Mouse (Mus musculus) neural tube, embryonic 13.5 days (tissue): ENCODE results near the gene Cdc14b. TPM values are rescaled to one million over a fixed set of nuclear protein-coding genes. Genes with fewer than 3 reads are reported as not detected.

Experiments
- ATAC-seq: fragments of 200-750 bp; cut with Nextera tagmentation; 2 replicates; pipeline ENCODE4 v1.8.0; 2017; ENCODE audit warnings: low read depth, mild to moderate bottlenecking, moderate TSS enrichment, moderate library complexity
- H3K27ac ChIP-seq: fragments of 300-500 bp; sonication (generic); replicated peaks from 2 replicates; pipeline ENCODE4 v1.5.1; 2015; ENCODE audit warnings: moderate library complexity, mild to moderate bottlenecking, inconsistent platforms
- H3K27me3 ChIP-seq: fragments of 300-500 bp; sonication (generic); 2 replicates; pipeline ENCODE4 v1.6.1; 2015; ENCODE audit warnings: mild to moderate bottlenecking, inconsistent platforms
- H3K36me3 ChIP-seq: fragments of 300-500 bp; sonication (generic); 2 replicates; pipeline ENCODE4 v1.6.1; 2015; ENCODE audit warnings: mild to moderate bottlenecking, inconsistent platforms
- H3K4me1 ChIP-seq: fragments of 300-500 bp; sonication (generic); replicated peaks from 2 replicates; pipeline ENCODE4 v1.6.1; 2015; ENCODE audit warnings: inconsistent platforms
- H3K4me2 ChIP-seq: fragments of 300-500 bp; sonication (generic); 2 replicates; pipeline ENCODE4 v1.6.1; 2015; ENCODE audit warnings: inconsistent platforms, mild to moderate bottlenecking, moderate library complexity
- H3K4me3 ChIP-seq: fragments of 300-500 bp; sonication (generic); 2 replicates; pipeline ENCODE4 v1.5.1; 2015; ENCODE audit warnings: mild to moderate bottlenecking, inconsistent platforms
- H3K9ac ChIP-seq: fragments of 300-500 bp; sonication (generic); 2 replicates; pipeline ENCODE4 v1.6.1; 2015; ENCODE audit warnings: moderate library complexity, mild to moderate bottlenecking, inconsistent platforms
- H3K9me3 ChIP-seq: fragments of 300-500 bp; sonication (generic); 2 replicates; pipeline ENCODE4 v1.6.1; 2016; ENCODE audit warnings: inconsistent platforms
- WGBS: fragments of 180-500 bp; shearing (Covaris S2); methylation state at CpG from one replicate; pipeline ENCODE4 v1.1.7; 2015; 5-methylcytosine and 5-hydroxymethylcytosine counted together
- polyA plus RNA-seq: library from polyadenylated mRNA; unstranded; fragments of >200 nt; fragmentation: Nextera tagmentation; extraction: Ambion mirVana; gene quantifications from 2 replicates; pipeline ENCODE4 v1.2.1, GENCODE M21; 2015

Gene Cdc14b
- polyA plus RNA-seq, 1 experiment from 2014 or later, result 3.4 TPM

- H3K4me1 ChIP-seq, result peaks cover 11% of the 10 kb centered on the region
- no peak overlapping the region for H3K27ac ChIP-seq
- under 1% methylated on average over 24 of the region's 24 CpGs for WGBS
- no peaks in the 10 kb centered on the region for H3K36me3 ChIP-seq
- peak overlapping the region; percentile 51 for H3K4me3 ChIP-seq
- no peaks in the 10 kb centered on the region for H3K27me3 ChIP-seq
- H3K9ac ChIP-seq, result peak overlapping the region; percentile 73
- no peaks in the 10 kb centered on the region for H3K9me3 ChIP-seq
- H3K4me2 ChIP-seq, result peak overlapping the region; percentile 93
- peak; percentile 77 for ATAC-seq
Observed at GRCm38 (mm10) chr13:64248161-64248774, 26.8 kb downstream of the Cdc14b start.

DNA sequence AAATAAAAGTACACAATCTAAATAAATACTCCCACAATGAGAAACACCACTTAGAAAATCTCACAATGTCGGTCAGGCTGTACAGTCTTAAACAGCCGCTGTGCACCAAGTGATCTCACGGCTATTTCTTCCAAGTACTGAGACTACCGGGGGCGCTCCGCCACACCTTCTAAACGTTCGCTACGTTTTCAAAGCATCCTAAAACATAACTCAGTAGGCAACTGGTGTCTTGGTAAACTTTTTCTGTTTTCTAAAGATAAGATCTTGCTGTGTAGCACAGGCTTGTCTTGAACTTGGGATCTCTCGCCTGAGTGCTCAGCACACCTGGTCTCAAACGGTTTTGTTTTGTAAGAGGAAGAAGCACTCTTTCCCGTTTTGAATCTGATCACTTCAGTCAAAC lies 29.0 kb downstream of the Cdc14b start:
- ATAC-seq, result no peak
- WGBS, result 89% methylated on average over 12 of the region's 12 CpGs
- Histone ChIP-seq H3K9me3 (no peaks in the 10 kb centered on the region), H3K27me3 (no peaks in the 10 kb centered on the region), H3K36me3 (no peaks in the 10 kb centered on the region), H3K4me3 (no peak overlapping the region), H3K4me2 (no peak overlapping the region), H3K4me1 (peaks cover 11% of the 10 kb centered on the region), H3K9ac (no peak overlapping the region), H3K27ac (no peak overlapping the region)

DNA sequence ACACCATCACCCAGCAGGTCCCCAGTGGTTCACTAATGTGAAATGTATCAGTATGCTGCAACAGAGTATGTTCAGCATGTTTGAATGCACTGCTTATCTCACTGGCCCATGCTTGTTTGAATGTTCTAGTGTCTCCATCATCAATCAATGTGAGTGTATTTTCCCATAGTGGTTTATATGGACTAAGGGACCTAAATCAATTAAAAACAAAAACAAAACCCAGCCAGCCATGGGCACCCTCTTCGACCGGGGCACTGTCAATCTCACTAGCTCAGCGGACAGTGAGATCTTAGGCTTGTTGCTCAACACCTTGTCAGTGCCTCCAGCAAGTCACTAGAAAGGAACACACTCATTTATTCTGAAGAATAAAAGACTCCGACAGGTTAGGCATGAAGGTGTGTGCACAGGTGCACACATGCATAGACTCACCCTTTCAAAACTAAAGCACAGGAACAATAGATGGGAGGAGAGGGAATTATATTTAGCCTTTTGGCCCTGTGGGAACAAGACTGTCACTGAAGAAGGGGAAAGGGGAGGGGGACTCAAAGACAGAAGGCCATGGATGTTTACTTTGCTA lies 30.3 kb downstream of the Cdc14b start:
- no peaks in the 10 kb centered on the region for H3K9me3 ChIP-seq
- no peaks in the 10 kb centered on the region for H3K36me3 ChIP-seq
- H3K4me1 ChIP-seq, result peaks cover 11% of the 10 kb centered on the region
- no peak overlapping the region for H3K9ac ChIP-seq
- H3K27me3 ChIP-seq, result no peaks in the 10 kb centered on the region
- no peak overlapping the region for H3K4me3 ChIP-seq
- no peak overlapping the region for H3K4me2 ChIP-seq
- H3K27ac ChIP-seq, result no peak overlapping the region
- ATAC-seq, result no peak
- WGBS, result 87% methylated on average over 4 of the region's 4 CpGs

GRCm38 (mm10) chr13:64242721-64243120 lies 32.4 kb downstream of the Cdc14b start:
- Histone ChIP-seq H3K27ac (no peak overlapping the region), H3K4me3 (no peak overlapping the region), H3K9ac (no peak overlapping the region), H3K36me3 (no peaks in the 10 kb centered on the region), H3K4me1 (no peaks in the 10 kb centered on the region), H3K27me3 (no peaks in the 10 kb centered on the region), H3K9me3 (no peaks in the 10 kb centered on the region), H3K4me2 (no peak overlapping the region)
- no peak for ATAC-seq

GRCm38 (mm10) chr13:64240626-64241025 lies 34.5 kb downstream of the Cdc14b start:
- no peak overlapping the region for H3K4me2 ChIP-seq
- ATAC-seq, result no peak
- no peak overlapping the region for H3K9ac ChIP-seq
- 72% methylated on average over 7 of the region's 7 CpGs for WGBS
- no peaks in the 10 kb centered on the region for H3K27me3 ChIP-seq
- no peak overlapping the region for H3K4me3 ChIP-seq
- H3K27ac ChIP-seq, result no peak overlapping the region
- no peaks in the 10 kb centered on the region for H3K36me3 ChIP-seq
- no peaks in the 10 kb centered on the region for H3K4me1 ChIP-seq
- no peaks in the 10 kb centered on the region for H3K9me3 ChIP-seq

DNA sequence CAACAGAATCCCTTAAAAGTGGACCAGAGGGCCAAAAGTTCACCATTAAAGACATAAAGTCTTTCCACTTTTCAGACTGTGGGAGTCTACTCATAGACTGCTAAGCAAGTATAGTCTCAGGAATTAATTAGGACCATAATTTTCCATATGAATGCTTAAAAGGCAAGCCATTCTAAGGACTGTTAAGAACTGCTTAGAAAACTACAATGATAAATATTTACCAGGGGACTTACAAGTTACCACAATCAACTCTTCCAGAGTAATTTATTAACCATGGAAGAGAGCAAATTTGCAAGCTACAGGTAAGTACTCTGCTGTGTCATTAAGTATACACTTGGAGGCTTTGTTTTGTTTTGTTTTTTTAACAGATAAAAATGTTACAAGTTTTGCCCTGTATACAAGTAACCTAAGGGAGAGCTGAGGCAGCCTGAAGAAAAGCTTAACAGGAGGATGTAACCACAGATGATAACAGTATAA lies 37.4 kb downstream of the Cdc14b start:
- no peak overlapping the region for H3K4me3 ChIP-seq
- H3K4me1 ChIP-seq, result no peaks in the 10 kb centered on the region
- H3K27ac ChIP-seq, result no peak overlapping the region
- no peaks in the 10 kb centered on the region for H3K27me3 ChIP-seq
- ATAC-seq, result no peak
- H3K36me3 ChIP-seq, result no peaks in the 10 kb centered on the region
- H3K4me2 ChIP-seq, result no peak overlapping the region
- H3K9me3 ChIP-seq, result no peaks in the 10 kb centered on the region
- H3K9ac ChIP-seq, result no peak overlapping the region

- Histone ChIP-seq H3K27ac (no peak overlapping the region), H3K9me3 (no peaks in the 10 kb centered on the region), H3K4me1 (no peaks in the 10 kb centered on the region), H3K9ac (no peak overlapping the region), H3K4me2 (no peak overlapping the region), H3K27me3 (no peaks in the 10 kb centered on the region), H3K36me3 (no peaks in the 10 kb centered on the region), H3K4me3 (no peak overlapping the region)
- ATAC-seq, result no peak
- WGBS, result 73% methylated on average over 4 of the region's 4 CpGs
Observed at GRCm38 (mm10) chr13:64237000-64237680, 38.0 kb downstream of the Cdc14b start.

DNA sequence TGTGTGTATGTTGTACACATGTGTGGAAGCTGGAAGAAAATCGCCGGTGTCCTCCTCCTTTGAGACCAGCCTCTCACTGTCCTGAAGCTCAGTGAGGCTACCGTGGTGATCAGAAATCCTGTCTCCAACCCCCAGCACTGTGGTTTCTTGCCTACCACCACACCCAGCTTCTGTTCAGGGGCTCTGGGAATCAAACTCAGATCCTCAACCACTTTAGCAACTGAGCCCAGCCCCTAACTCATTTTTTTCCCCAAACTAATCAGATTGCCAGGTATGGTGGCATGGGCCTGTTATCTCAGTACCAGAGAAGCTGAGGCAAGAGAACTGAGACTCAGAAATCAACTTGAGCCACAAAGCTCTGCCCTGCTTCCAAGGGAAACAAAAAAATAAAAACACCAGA lies 39.3 kb downstream of the Cdc14b start:
- H3K9me3 ChIP-seq, result no peaks in the 10 kb centered on the region
- no peaks in the 10 kb centered on the region for H3K27me3 ChIP-seq
- WGBS, result 72% methylated on average over 3 of the region's 3 CpGs
- no peaks in the 10 kb centered on the region for H3K36me3 ChIP-seq
- H3K27ac ChIP-seq, result no peak overlapping the region
- H3K4me1 ChIP-seq, result no peaks in the 10 kb centered on the region
- no peak overlapping the region for H3K4me2 ChIP-seq
- ATAC-seq, result no peak
- no peak overlapping the region for H3K4me3 ChIP-seq
- no peak overlapping the region for H3K9ac ChIP-seq

DNA sequence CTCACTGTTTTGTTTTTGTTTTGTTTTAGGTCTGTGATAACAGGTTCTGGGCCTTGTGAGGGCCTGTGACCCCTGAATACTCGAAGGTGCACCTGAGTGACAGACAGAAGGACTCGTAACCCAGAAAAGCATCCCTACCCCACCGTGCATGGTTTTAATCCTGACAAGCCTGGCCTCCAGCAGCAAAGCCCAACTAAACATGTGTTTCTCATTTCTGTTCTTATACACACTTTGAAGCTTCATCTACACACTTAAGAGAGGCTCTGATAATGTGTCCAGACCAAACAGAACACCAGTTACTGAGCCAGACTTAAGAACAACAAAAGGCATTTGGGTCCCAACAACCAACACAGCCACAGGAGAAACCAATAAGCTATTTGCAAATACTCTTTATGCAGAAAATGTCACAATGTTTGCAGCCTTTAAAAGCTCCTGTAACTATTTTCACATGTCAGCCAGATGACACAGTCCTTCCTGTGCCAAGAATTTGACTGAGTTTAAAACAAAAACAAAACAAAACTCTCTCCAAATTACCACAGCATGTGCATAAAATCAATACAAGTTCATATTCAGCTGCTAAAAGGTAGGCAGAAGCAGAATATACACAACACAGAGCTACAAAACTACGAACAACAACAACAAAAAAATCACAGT lies 39.9 kb downstream of the Cdc14b start:
- Histone ChIP-seq H3K4me3 (no peak overlapping the region), H3K27ac (no peak overlapping the region), H3K36me3 (no peaks in the 10 kb centered on the region), H3K27me3 (no peaks in the 10 kb centered on the region), H3K4me2 (no peak overlapping the region), H3K9me3 (no peaks in the 10 kb centered on the region), H3K9ac (no peak overlapping the region), H3K4me1 (no peaks in the 10 kb centered on the region)
- WGBS, result 84% methylated on average over 4 of the region's 4 CpGs
- no peak for ATAC-seq

DNA sequence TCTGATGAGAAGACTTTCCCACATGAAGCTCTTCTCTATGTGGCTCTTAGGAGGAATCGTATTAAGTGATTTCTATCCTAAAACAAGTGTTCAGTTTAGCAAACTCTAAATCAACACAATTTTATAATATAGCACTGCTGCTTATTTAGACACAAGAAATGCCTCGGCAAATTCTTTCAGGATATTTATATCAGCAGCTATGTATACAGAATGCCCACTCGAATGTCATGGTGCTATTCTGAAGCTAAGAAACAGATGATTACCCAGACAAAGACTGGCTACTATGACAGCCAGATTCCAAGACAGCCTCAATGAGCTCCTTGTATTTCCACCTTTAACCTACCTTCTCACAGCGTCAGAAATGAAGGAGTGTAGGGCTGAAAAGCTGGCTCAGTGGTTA lies 42.0 kb downstream of the Cdc14b start:
- H3K9me3 ChIP-seq, result no peaks in the 10 kb centered on the region
- H3K27me3 ChIP-seq, result no peaks in the 10 kb centered on the region
- no peak overlapping the region for H3K9ac ChIP-seq
- no peaks in the 10 kb centered on the region for H3K4me1 ChIP-seq
- H3K4me2 ChIP-seq, result no peak overlapping the region
- H3K4me3 ChIP-seq, result no peak overlapping the region
- H3K27ac ChIP-seq, result no peak overlapping the region
- no peaks in the 10 kb centered on the region for H3K36me3 ChIP-seq
- ATAC-seq, result no peak
- 83% methylated on average over 4 of the region's 4 CpGs for WGBS

GRCm38 (mm10) chr13:64226725-64227124 lies 48.4 kb downstream of the Cdc14b start:
- no peak for ATAC-seq
- no peaks in the 10 kb centered on the region for H3K27me3 ChIP-seq
- 94% methylated on average over 4 of the region's 4 CpGs for WGBS
- no peaks in the 10 kb centered on the region for H3K9me3 ChIP-seq
- H3K4me1 ChIP-seq, result no peaks in the 10 kb centered on the region
- no peak overlapping the region for H3K4me3 ChIP-seq
- no peak overlapping the region for H3K4me2 ChIP-seq
- no peaks in the 10 kb centered on the region for H3K36me3 ChIP-seq
- no peak overlapping the region for H3K27ac ChIP-seq
- no peak overlapping the region for H3K9ac ChIP-seq

DNA sequence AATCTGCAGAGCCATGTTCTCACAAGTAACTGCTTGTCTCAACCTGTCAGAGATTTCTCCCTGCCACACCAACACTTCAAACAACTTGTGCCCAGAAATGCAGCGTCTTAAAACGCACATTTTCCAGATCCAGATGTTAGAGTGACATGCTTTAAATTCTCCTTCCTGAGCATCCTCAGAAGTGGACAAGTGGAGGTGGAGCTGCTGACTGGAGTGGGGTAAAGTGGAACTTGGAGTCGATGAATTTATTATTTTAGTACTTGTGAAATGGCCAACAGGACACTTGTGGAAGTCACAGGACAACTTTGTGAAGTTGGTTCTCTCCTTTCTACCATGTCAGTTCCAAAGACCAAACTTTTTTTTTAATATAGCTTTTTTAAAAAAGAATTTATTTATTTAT lies 49.4 kb downstream of the Cdc14b start:
- no peak overlapping the region for H3K4me2 ChIP-seq
- 84% methylated on average over 3 of the region's 3 CpGs for WGBS
- ATAC-seq, result no peak

More for the DNA sequence above, 49.4 kb downstream of the Cdc14b start:
- no peak overlapping the region for H3K27ac ChIP-seq
- no peaks in the 10 kb centered on the region for H3K9me3 ChIP-seq
- no peak overlapping the region for H3K9ac ChIP-seq
- no peaks in the 10 kb centered on the region for H3K27me3 ChIP-seq
- H3K36me3 ChIP-seq, result no peaks in the 10 kb centered on the region
- H3K4me3 ChIP-seq, result no peak overlapping the region
- H3K4me1 ChIP-seq, result no peaks in the 10 kb centered on the region
